Mouse (Mus musculus): ENCODE data around the gene Tob1.

Gene Tob1

GRCm38 (mm10) chr11:94229207-94229960, 18.1 kb downstream of the Tob1 start:
- in situ Hi-C loops (cut with MboI, MseI): no loop called here

- in situ Hi-C loops (cut with MboI, MseI): no loop called here
These were observed 19.0 kb downstream of the Tob1 start for GRCm38 (mm10) chr11:94230244-94230643.

GRCm38 (mm10) chr11:94231821-94232552, 20.7 kb downstream of the Tob1 start:
- in situ Hi-C loops (cut with MboI, MseI): no loop called here

GRCm38 (mm10) chr11:94233405-94233804, 22.2 kb downstream of the Tob1 start:
- in situ Hi-C loops (cut with MboI, MseI): no loop called here

- in situ Hi-C loops (cut with MboI, MseI): no loop called here
These were observed 23.1 kb downstream of the Tob1 start for GRCm38 (mm10) chr11:94234380-94234779.

GRCm38 (mm10) chr11:94234857-94235256, 23.6 kb downstream of the Tob1 start:
- in situ Hi-C loops (cut with MboI, MseI): loop anchor here (5.0 kb wide), 1 partner anchor 37 kb away; no protein-coding TSS in a partner anchor

GRCm38 (mm10) chr11:94236074-94236473, 24.8 kb downstream of the Tob1 start:
- in situ Hi-C loops (cut with MboI, MseI): loop anchor here (5.0 kb wide), 1 partner anchor 36 kb away; no protein-coding TSS in a partner anchor

GRCm38 (mm10) chr11:94238786-94239185, 27.5 kb downstream of the Tob1 start:
- in situ Hi-C loops (cut with MboI, MseI): loop anchor here (5.0 kb wide), 1 partner anchor 34 kb away; no protein-coding TSS in a partner anchor

- in situ Hi-C loops (cut with MboI, MseI): loop anchor here (5.0 kb wide), 1 partner anchor 33 kb away; no protein-coding TSS in a partner anchor
These were observed 28.5 kb downstream of the Tob1 start for GRCm38 (mm10) chr11:94239706-94240105.

GRCm38 (mm10) chr11:94242760-94243421, 31.6 kb downstream of the Tob1 start:
- in situ Hi-C loops (cut with MboI, MseI): no loop called here

GRCm38 (mm10) chr11:94243422-94244180, 32.3 kb downstream of the Tob1 start:
- in situ Hi-C loops (cut with MboI, MseI): no loop called here

- in situ Hi-C loops (cut with MboI, MseI): no loop called here
These were observed 33.1 kb downstream of the Tob1 start for GRCm38 (mm10) chr11:94244385-94244784.

GRCm38 (mm10) chr11:94245955-94246788, 34.9 kb downstream of the Tob1 start, which contains the start of gene Wfikkn2:
TSS of gene Wfikkn2 (minus strand) at chr11:94246005.
- in situ Hi-C loops (cut with MboI, MseI): no loop called here

GRCm38 (mm10) chr11:94246789-94247061, 35.5 kb downstream of the Tob1 start:
- in situ Hi-C loops (cut with MboI, MseI): no loop called here

- in situ Hi-C loops (cut with MboI, MseI): no loop called here
These were observed 41.9 kb downstream of the Tob1 start for GRCm38 (mm10) chr11:94253156-94253555.

- in situ Hi-C loops (cut with MboI, MseI): no loop called here
These were observed 42.4 kb downstream of the Tob1 start for GRCm38 (mm10) chr11:94253691-94254090.

- in situ Hi-C loops (cut with MboI, MseI): no loop called here
These were observed 44.5 kb downstream of the Tob1 start for GRCm38 (mm10) chr11:94255733-94256132.

- in situ Hi-C loops (cut with MboI, MseI): no loop called here
These were observed 46.7 kb downstream of the Tob1 start for GRCm38 (mm10) chr11:94257987-94258386.

GRCm38 (mm10) chr11:94259814-94260213, 48.6 kb downstream of the Tob1 start:
- in situ Hi-C loops (cut with MboI, MseI): no loop called here

- in situ Hi-C loops (cut with MboI, MseI): no loop called here
These were observed 50.5 kb downstream of the Tob1 start for GRCm38 (mm10) chr11:94261585-94262370.
